Mouse (Mus musculus) forebrain, postnatal 0 days (tissue): ENCODE measurements at regions not wholly inside any gene's neighbourhood (a gene's known extent, or its start where the extent isn't known, plus 50 kb on each side); places are given as distances from the start of the nearest gene placed in this dataset.

ENCODE experiments used
- ATAC-seq: fragments of 200-750 bp; cut with Nextera tagmentation; 2 replicates; pipeline ENCODE4 v1.8.0; 2017; ENCODE audit warnings: mild to moderate bottlenecking, moderate library complexity
- DNase-seq: peaks from one replicate; pipeline ENCODE4 v3.0.0-alpha.2; 2015
- H3K27ac ChIP-seq: fragments of 300-500 bp; sonication (generic); 2 replicates; pipeline ENCODE4 v1.5.1; 2014; ENCODE audit warnings: low read depth, mild to moderate bottlenecking, antibody characterized with exemption, low read length, moderate library complexity, mixed read lengths
- H3K27me3 ChIP-seq: fragments of 300-500 bp; sonication (generic); 2 replicates; pipeline ENCODE4 v1.6.1; 2014; ENCODE audit warnings: mild to moderate bottlenecking, low read length, mixed read lengths; ENCODE audit not compliant: insufficient read depth
- H3K36me3 ChIP-seq: fragments of 300-500 bp; sonication (generic); 2 replicates; pipeline ENCODE4 v1.6.1; 2014; ENCODE audit warnings: mild to moderate bottlenecking, moderate library complexity; ENCODE audit not compliant: insufficient read depth
- H3K4me1 ChIP-seq: fragments of 300-500 bp; sonication (generic); 2 replicates; pipeline ENCODE4 v1.6.1; 2014; ENCODE audit warnings: antibody characterized with exemption; ENCODE audit not compliant: insufficient read depth
- H3K4me2 ChIP-seq: fragments of 300-500 bp; sonication (generic); 2 replicates; pipeline ENCODE4 v1.6.1; 2014; ENCODE audit warnings: low read depth, mild to moderate bottlenecking, moderate library complexity
- H3K4me3 ChIP-seq: fragments of 300-500 bp; sonication (generic); 2 replicates; pipeline ENCODE4 v1.5.1; 2014; ENCODE audit warnings: low read depth, low read length, mixed read lengths
- H3K9ac ChIP-seq: fragments of 300-500 bp; sonication (generic); 2 replicates; pipeline ENCODE4 v1.6.1; 2014; ENCODE audit warnings: mild to moderate bottlenecking
- H3K9me3 ChIP-seq: fragments of 300-500 bp; sonication (generic); 2 replicates; pipeline ENCODE4 v1.6.1; 2016; ENCODE audit warnings: low read length
- CTCF ChIP-seq: sonication (generic); IDR thresholded peaks from 2 replicates; pipeline ENCODE4 v1.5.1; 2016; ENCODE audit warnings: antibody characterized with exemption, control low read depth, low read depth
- WGBS: fragments of 180-500 bp; shearing (Covaris S2); extraction: QIAGEN DNeasy Blood & Tissue Kit; methylation state at CpG from one replicate; pipeline ENCODE4 v1.1.7; 2014; 5-methylcytosine and 5-hydroxymethylcytosine counted together

DNA sequence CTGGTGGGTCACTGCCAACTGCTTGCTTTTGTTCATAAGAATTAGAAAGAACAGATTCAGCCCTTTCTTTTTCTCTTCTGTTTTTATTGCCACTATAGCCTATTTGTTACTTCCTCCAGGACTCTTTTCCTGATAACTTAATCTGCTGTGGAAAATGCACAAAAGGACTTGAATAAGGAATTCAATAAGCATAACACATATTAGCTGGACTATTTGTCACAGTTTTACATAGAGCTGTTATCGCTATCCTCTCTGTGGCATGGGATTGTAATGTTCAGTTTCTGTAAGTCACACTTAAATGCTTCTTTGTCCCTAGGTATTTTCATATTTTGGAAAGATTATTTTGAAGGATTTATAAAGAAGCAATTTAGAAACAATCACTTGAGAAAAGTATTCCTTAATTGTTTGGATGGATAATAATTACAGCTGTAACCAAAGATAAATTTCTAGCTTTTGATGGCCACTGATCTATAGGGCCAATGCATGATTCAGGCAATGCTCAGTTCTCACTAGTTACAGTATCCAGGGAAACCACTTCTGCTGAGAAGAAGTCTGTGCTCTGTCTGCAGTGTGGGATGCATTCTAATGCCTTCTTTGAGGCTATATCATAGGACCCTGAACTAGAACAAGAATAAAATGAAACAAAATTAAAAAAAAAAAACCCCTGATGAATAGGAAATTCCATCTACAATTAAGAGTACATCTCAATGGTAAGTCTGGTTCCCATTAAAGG lies 1243.1 kb upstream of the Got2 start:
- Histone ChIP-seq H3K36me3 (no peaks in the 10 kb centered on the region), H3K27me3 (no peaks in the 10 kb centered on the region), H3K4me1 (no peaks in the 10 kb centered on the region), H3K9ac (no peak overlapping the region), H3K27ac (no peak overlapping the region), H3K9me3 (no peaks in the 10 kb centered on the region), H3K4me3 (no peak overlapping the region), H3K4me2 (no peak overlapping the region)
- DNase-seq (no peak), ATAC-seq (no peak)
- TF ChIP-seq CTCF = no peak
- WGBS = 57% methylated on average over 1 of the region's 1 CpGs

GRCm38 (mm10) chr8:97130827-97131226 lies 1242.5 kb upstream of the Got2 start:
- H3K27me3 ChIP-seq = no peaks in the 10 kb centered on the region
- H3K4me3 ChIP-seq = no peak overlapping the region
- H3K9ac ChIP-seq = no peak overlapping the region
- H3K36me3 ChIP-seq = no peaks in the 10 kb centered on the region
- no peak for TF ChIP-seq CTCF
- H3K9me3 ChIP-seq = no peaks in the 10 kb centered on the region
- ATAC-seq (no peak), DNase-seq (no peak)
- H3K27ac ChIP-seq = no peak overlapping the region
- no peak overlapping the region for H3K4me2 ChIP-seq
- 64% methylated on average over 2 of the region's 2 CpGs for WGBS
- no peaks in the 10 kb centered on the region for H3K4me1 ChIP-seq

DNA sequence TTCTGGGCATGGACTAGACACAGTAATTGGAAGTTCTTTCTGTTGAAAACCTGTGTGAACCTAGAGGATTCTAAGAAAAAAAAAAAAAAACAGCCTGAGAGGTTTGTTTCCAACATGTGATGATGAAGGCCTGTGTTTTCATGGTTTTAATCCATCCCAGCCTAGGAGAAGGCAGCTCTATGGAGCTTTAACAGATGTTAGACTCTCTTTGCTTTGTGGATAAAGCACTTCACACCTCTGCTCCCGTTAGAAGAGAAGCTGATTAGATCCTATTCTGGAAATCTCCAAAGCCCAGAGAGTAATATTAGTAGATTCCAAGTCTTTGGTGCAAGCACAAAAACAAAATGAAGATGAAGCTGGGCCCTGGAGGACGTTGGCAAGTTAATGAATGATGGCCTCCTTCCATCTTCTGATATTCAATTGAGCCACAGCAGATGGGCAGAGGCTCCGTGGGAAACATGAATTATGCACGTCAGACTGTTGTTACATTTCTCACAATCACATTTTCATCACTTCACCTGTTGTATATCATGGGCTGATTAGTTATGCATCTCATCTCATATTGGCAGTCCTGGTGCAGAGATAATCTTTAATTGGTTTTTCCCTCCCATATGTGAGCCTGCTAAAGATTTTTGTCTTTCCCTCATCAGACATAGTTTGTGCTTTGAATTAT lies 1220.5 kb upstream of the Got2 start:
- Histone ChIP-seq H3K9ac (no peak overlapping the region), H3K27ac (no peak overlapping the region), H3K27me3 (no peaks in the 10 kb centered on the region), H3K36me3 (no peaks in the 10 kb centered on the region), H3K4me3 (no peak overlapping the region), H3K9me3 (no peaks in the 10 kb centered on the region), H3K4me2 (no peak overlapping the region), H3K4me1 (no peaks in the 10 kb centered on the region)
- ATAC-seq = no peak; the same call in 1 of the 2 replicates
- DNase-seq = peak; percentile 37
- TF ChIP-seq CTCF = no peak
- 34% methylated on average over 4 of the region's 4 CpGs for WGBS
